Mouse (Mus musculus): ENCODE data around the gene Cel. TPM values are rescaled to one million over a fixed set of nuclear protein-coding genes. Genes with fewer than 3 reads are reported as not detected.

Gene Cel
- total RNA-seq, 2 experiments from 2014 or later = not detected

DNA sequence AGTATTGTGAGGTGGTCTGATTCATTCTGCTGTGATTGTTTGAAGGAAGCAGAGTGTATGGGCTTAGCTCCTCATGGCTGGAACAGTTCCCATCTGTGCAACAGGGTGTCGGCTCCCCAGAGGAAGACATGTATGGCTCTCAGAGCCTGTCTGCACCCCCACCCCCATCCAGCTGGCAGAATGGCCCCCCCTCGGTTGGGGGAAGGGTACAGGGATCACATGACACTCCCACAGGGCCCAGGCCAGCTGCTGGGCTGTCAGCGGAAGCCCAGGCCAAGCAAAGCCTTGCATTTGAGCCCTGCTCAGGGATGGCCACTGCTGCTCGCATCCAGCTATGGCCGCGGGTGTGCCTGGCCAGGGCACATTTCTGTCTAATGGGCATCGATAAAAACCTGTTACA lies 24.0 kb downstream of the Cel start:
- ATAC-seq (replicated peaks; ENCODE audit: low FRiP score, poor library complexity, severe bottlenecking) = no peak

DNA sequence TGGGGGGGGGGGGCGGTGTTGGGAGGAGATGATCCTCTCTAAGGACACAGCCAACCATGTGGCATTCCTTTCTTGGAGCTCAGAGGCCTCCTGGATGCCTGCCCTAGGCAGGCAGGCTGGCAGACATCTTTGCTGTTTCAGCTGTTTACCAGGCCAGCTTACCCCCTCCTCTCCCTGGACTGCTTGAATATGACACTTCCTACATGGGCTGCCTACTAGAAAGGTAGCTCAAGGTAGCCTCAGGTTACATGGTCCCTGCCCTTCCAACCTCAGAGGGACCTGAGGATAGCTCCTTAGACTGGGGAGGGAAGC lies 24.4 kb downstream of the Cel start:
- no peak for ATAC-seq (replicated peaks; ENCODE audit: low FRiP score, poor library complexity, severe bottlenecking)

GRCm38 (mm10) chr2:28537995-28538816 lies 25.0 kb downstream of the Cel start:
- ATAC-seq (replicated peaks; ENCODE audit: low FRiP score, poor library complexity, severe bottlenecking) = no peak

DNA sequence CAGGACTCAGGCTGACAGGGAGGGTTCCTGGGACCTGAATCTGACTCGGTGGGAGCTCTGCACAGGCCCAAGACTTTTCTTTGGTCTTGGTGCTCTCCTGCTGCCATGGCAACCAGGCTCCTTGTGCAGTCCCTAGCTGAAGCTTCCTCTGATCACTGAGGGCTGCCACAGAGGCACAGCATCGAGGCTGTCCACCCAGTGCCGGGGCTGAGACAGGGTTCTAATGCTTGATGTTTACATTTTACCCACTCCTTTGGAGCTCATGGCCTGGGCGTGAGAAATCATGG lies 25.6 kb downstream of the Cel start:
- no peak for ATAC-seq (replicated peaks; ENCODE audit: low FRiP score, poor library complexity, severe bottlenecking)

- no peak for ATAC-seq (replicated peaks; ENCODE audit: low FRiP score, poor library complexity, severe bottlenecking)
Measured at GRCm38 (mm10) chr2:28536766-28537633, 26.2 kb downstream of the Cel start.

GRCm38 (mm10) chr2:28536166-28536565 lies 27.0 kb downstream of the Cel start:
- ATAC-seq (replicated peaks; ENCODE audit: low FRiP score, poor library complexity, severe bottlenecking) = no peak

GRCm38 (mm10) chr2:28535650-28536049 lies 27.6 kb downstream of the Cel start:
- ATAC-seq (replicated peaks; ENCODE audit: low FRiP score, poor library complexity, severe bottlenecking) = no peak

GRCm38 (mm10) chr2:28535263-28535540 lies 28.0 kb downstream of the Cel start:
- ATAC-seq (replicated peaks; ENCODE audit: low FRiP score, poor library complexity, severe bottlenecking) = no peak

- ATAC-seq (replicated peaks; ENCODE audit: low FRiP score, poor library complexity, severe bottlenecking) = no peak
Measured at GRCm38 (mm10) chr2:28534436-28535262, 28.6 kb downstream of the Cel start.

DNA sequence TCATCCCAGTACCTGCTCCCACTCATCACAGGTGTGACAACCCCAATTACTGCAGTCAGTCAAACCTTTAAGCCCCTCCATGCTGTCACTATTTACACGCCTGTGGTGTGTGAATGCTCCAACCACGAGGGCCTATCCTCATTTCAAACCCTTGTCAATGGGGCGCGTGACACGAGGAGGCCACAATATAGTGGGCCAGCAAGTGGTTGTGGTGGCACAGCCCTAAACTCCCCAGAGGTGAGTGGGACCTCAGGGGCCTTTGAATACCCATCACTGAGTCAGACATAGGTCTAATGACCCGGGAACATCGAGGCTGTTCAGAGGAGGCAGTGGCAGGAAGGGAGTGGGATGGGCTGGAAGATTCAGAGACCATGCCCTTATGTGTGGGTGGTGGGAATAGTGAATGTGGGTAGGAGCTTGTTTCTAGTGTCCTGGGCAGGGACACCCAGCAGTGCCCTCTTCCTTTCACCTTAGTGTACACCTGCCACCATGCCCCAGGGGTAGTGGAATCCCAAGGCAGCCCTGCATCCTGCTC lies 29.2 kb downstream of the Cel start:
- ATAC-seq (replicated peaks; ENCODE audit: low FRiP score, poor library complexity, severe bottlenecking) = no peak

GRCm38 (mm10) chr2:28532938-28533771 lies 30.0 kb downstream of the Cel start:
- ATAC-seq (replicated peaks; ENCODE audit: low FRiP score, poor library complexity, severe bottlenecking) = 0 out of 2 replicates have a peak, but pooled peaks have one; percentile 24

- no peak for ATAC-seq (replicated peaks; ENCODE audit: low FRiP score, poor library complexity, severe bottlenecking)
Measured at GRCm38 (mm10) chr2:28530311-28530710, 32.9 kb downstream of the Cel start.

- no peak for ATAC-seq (replicated peaks; ENCODE audit: low FRiP score, poor library complexity, severe bottlenecking)
Measured at GRCm38 (mm10) chr2:28529856-28530255, 33.3 kb downstream of the Cel start.

DNA sequence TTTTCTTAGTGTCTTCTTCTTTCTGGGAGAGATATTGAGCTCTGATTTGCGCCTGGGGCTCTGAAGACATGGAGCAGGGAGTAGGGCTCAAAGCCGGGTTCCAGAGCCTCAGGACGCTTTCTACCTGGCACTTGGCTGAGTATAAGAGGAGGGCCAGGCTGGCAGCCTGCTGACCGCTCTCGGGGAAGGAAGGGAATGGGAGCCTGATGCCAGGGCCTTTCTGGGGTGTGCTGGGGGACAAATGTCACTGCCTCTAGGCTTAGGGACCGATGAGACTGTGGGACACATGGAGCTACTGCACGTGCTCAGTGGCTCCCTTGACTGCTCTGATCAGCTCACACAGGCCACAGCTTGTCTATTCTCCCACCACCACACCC lies 34.9 kb downstream of the Cel start:
- ATAC-seq (replicated peaks; ENCODE audit: low FRiP score, poor library complexity, severe bottlenecking) = no peak

GRCm38 (mm10) chr2:28527436-28528353 lies 35.5 kb downstream of the Cel start:
- no peak for ATAC-seq (replicated peaks; ENCODE audit: low FRiP score, poor library complexity, severe bottlenecking)

GRCm38 (mm10) chr2:28525943-28526876 lies 37.0 kb downstream of the Cel start:
- no peak for ATAC-seq (replicated peaks; ENCODE audit: low FRiP score, poor library complexity, severe bottlenecking)

DNA sequence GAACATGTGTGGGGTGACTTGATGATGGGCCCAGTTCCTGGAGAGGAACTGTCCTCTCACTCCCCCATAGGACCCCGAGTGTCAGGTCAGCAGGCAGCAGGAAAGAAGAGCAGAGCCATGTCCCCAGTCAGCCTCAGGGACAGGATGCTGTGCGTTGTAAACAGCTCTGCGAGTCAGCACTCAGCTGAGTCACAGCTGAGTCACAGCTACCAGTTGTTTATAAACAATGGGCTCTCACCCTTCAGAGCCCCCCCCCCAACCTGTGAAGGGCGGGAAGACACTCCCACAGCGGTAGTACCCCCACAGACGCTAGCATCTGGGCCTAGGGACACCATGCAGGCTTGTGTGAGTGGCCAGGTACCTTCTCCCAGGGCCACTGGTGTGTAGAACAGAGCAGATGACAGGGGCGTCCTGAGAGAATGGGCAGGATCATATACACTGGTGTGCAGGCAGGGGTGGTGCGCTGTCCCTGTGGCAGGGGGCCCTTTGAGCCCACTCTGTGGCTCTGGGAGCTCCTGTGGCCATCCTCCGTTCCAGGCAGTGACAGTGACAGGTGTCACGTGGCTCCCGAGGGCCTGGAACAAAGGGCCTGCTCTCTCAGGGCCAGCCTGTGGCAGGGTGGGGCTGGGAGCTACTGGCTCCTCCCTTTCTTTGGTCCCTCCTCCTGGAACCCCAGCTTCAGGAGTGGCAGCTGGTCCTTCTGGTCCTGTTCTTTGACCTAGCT lies 37.8 kb downstream of the Cel start:
- ATAC-seq (replicated peaks; ENCODE audit: low FRiP score, poor library complexity, severe bottlenecking) = no peak
